Mouse (Mus musculus) testis, postnatal 14 days (tissue): Measurements from ENCODE around the gene Tbcc.
"Not testable (repeated sequence)": the region's sequence is repeated elsewhere in the genome, so short reads cannot be mapped to it uniquely, and the experiment has no call there.

ENCODE experiments used
- DNase-seq: peaks from one replicate; pipeline ENCODE4 v3.0.0; 2021; ENCODE audit warnings: low spot score

Tbcc gene

DNA sequence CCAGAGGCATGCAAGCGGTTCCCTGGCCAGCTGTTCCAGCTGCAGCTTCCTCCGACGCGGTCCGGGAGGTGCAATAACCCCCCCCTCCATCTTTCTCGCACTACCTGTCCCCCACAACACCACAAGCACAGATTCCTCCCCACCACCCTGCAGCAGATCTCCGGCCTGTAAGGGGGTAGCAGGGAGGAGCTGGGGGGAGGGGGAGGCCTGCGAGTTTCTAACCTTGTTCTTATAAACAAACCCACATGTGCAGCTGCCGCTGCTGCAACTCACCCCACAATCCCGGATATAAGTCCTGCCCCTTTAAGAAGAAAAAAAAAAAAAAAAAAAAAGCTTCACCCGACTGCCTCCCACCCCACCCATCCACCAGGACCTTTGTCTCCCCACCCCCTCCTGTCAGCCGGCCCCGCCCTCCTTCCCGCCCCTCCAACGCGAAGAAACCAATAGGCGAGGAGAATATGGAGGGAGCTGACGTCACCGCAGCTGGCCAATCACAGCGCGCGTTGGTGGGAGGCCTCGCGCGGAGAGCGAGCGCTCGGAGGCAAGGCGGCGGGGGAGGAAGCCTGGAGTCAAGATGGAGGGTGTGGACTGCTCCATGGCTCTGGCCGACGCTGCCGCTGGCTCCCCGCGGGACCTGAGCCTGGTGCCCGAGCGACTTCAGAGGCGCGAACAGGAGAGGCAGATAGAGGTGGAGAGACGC, at the start of gene Tbcc:
TSS of gene Tbcc (plus strand) at position 569 of the 700 bp plus-strand sequence.
- DNase-seq: peak; percentile 98

- no peak for DNase-seq
Observed at GRCm38 (mm10) chr17:46843022-46843421, 47.5 kb upstream of the Tbcc start.

- DNase-seq: no peak
Observed at GRCm38 (mm10) chr17:46843716-46844115, 46.8 kb upstream of the Tbcc start.

- no peak for DNase-seq
Observed at GRCm38 (mm10) chr17:46844811-46845210, 45.7 kb upstream of the Tbcc start.

DNA sequence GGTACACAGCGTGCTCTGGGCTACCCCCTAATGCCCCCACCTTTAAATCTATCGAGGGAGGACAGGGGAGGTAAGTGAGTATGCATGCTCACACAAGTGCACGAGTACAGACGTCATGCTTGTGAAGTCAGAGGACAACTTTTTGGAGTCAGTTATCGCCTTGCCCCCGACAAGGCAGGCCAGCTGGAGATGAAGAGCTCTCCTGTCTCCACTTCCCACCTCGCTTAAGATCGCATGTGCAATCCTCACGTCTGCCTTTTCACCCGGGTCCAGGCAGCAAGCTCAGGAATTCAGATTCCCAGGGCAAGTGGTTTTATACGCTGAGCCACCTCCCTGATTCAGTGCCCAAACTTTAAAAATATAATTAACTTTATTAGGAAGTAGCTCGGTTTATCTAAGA, 45.2 kb upstream of the Tbcc start:
- no peak for DNase-seq

GRCm38 (mm10) chr17:46846573-46846972, 43.9 kb upstream of the Tbcc start:
- not testable (repeated sequence) for DNase-seq

DNA sequence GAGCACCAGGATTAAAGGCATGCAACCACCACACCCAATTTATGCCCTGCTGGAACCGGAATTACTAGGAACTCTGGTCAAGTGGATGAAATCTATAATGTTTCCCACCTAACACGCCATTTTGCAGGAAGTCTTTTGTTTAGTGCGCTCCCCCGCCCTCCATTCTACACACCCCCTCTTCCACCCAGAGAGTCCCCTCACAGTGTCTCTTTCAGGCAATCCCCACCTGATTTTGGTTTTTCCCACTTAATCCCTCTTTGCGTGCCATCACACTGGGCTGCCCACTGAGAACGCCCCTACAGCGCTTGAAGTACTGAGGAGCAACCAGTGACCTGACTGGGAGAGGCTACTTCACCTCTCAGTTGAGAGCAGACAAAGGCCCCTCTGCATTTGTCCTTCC, 43.3 kb upstream of the Tbcc start:
- DNase-seq: no peak

DNA sequence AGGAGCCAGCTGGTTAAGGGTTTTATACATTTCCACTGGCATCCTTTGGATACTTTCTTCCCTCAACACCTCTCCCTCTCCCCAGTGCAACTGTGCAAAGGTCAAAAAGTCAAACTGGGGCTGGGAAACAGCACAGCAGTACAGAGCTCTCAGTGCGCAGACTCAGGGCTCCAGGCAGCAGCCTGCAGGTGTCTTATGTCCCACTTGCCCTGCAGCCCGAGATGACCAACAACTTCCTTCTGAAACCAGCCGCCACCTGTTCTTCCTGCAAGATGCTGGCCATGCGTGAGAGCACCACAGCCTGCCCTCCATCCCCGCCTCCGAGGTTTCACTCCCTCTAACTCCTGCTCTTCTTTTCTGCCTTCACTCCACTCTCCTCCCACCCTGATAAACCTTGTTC, 37.8 kb upstream of the Tbcc start:
- DNase-seq: peak; percentile 78

GRCm38 (mm10) chr17:46853281-46853680, 37.2 kb upstream of the Tbcc start:
- DNase-seq: peak; percentile 65

DNA sequence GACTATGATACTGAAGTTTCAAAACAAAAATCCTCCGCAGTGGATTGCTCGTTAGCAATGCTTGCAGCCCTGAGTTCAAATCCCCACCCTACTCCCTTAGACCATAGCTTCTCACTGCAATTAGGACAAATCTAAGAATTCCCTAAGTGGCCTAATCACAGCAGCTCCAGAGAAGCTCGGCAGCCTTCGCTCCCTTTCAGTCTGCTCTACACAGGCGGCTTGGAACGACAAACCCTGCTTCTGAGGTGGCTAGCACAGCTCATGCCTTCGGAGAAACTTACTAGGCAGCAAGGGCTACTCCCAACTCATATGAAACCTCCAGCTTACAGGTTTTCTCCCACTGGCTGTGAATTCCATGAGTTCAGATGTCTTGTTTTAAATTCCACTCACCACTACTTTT, 36.4 kb upstream of the Tbcc start:
- no peak for DNase-seq

DNA sequence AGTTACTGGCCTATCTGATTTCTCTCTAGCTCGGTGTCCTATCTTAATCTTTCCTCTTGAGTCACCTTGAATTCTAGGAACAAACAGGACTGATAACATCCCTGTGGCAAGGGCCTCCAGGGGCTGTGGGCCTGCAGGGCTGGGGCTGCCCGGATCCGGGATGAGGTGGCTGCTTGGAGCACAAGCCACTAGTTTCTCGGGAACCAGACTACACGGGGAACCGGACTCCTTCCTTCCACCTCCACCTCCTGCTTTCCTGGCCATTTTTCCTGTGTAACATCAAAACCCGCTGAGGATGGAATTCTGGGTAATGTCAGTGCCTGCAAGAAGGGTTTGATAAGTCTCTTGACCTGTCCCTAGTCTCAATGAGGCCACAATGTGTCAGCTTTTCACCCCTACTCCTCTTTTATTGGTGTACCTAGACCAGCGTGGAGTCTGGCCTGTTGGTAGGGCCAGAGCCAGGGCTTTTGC, 35.8 kb upstream of the Tbcc start:
- no peak for DNase-seq

DNA sequence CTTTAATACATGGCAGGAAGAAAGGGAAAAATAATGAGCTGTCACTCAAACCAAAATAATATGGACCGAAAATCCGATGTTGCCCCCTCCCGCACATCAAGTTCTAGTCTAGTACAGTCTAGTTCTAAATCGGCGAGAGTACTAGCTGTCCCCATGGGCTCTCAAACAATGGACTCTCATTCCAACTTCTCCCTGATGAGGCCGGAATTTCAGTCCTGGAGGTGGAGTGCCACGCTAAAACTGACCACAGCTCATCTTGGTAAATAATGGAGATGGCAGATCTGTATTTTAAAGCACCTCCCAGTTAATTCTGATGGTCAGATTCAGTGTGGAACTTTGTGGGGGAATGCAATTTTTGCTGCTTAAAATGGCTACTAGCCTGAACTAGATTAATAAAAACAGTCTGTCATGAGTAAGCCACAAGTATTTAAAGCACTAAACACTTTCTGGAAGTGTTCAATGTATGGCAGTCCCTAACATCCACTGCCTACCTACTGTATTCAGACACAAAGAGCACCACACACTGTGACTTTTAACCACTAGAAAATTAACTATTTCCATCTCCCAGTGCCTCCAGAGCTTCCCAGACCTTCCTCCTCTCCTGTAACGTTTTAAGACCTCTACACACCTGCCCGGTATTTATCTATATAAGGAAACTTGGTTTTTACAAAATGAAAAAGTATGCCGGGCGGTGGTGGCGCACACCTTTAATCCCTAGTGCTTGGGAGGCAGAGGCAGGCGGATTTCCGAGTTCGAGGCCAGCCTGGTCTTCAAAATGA, 35.0 kb upstream of the Tbcc start:
- no peak for DNase-seq

GRCm38 (mm10) chr17:46856107-46856388, 34.4 kb upstream of the Tbcc start:
- DNase-seq: no peak

DNA sequence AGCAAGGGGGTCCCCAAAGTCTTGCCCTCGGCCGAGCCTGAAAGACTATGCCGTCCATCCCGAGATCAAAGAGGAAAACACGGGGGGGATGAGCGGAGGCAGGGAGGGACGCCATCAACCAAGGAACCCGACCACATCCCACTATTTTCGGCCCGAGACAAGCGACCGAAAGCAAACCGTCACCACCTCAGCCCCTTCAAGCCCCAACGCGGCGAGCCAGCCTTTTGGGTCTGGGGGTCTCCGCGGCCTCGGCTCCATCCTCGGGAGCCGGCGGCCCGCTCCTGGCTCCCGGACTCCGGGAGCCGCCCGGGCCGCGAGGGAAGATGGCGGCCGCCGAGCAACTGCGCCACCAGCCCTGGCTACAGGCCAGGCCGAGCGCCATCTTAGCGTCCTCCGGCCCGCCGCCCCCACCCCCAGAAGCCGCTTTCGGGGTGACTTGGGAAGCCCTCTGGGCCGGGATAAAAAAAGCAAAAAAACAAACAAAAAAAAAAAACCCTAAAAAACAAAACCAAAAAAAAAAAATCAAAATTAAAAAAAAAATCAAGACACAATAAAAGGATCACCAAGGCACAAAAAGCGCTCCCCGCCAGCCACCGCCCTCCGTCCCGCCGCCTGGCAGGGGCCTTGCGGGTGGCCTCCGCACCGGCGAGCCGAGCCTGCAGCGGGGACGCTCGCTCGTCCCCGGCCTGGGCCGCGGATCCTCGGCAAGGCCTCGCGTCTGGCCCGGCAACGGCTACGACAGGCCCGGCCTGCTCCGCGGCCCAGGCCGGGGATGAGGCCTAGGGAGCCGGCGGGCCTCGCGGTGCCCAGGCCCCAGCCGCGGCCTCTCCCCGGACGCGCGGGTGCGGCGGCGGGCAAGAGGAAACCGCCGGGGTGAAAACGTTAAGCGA, 33.8 kb upstream of the Tbcc start:
- DNase-seq: peak; percentile 81

GRCm38 (mm10) chr17:46857361-46857902, 33.1 kb upstream of the Tbcc start:
- DNase-seq: peak; percentile 80

- peak; percentile 73 for DNase-seq
Observed at GRCm38 (mm10) chr17:46857903-46858748, 32.4 kb upstream of the Tbcc start, which contains the start of gene Bicral. Gene Bicral (minus strand): TSS chr17:46858482.

GRCm38 (mm10) chr17:46858749-46859444, 31.6 kb upstream of the Tbcc start:
- DNase-seq: no peak

DNA sequence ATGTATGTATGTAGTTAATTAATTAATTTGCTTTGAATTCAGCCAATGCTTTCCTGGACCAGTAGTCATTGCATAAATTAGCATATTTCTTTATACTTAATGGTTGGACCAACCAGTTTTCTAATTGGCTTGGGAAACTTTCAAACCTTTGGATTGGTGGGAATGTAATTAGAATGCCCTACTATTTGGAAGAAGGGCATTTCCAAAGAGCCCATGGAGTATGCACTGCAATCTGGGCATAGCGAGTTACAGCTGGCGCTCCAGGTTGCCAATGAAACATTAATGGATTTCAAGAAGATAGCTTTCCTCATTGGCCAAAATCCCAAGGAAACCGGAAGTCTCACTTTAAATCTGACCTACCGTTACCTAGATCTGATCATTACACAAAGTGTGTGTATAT, 30.4 kb upstream of the Tbcc start:
- DNase-seq: no peak

GRCm38 (mm10) chr17:46864566-46865195, 25.8 kb upstream of the Tbcc start:
- DNase-seq: no peak

DNA sequence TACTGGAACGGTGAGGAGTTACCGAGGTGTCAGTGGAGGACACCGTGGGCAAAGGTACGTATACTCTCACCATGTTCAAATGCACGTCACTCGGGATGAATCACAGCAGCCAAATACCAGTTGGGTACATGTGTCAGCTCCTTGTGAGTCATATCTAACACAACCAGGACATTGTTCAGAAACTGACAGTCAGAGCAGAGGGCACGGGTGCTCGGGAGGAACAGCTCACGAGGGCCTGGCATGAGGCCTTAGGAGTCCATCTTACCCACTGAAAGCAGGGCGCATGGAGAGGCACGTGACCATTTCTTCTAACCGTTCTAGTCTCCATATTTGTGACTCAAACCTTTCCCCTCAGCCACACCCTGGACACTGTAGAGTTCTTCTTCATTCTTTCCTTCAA, 23.6 kb upstream of the Tbcc start:
- no peak for DNase-seq
